Mouse (Mus musculus): ENCODE data around the gene Asb3.

DNA sequence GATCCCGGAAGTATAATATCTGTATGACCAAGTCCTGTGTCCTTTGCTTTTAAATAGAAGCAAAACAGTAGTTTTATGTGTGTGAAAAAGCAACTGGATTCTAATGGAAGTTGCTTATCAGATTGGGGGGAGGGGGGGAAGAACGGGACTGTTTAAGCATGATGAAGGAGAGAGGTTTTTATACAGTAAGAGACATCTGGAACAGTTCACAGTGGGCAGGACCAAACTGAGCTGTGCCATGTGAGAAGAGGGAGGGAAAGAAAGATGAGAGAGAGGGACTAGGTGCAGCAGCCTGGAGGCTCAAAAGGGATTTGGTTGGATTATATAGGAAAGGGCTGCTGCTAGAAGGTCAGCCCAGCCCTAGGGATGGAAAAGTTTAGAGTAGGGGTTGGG lies 101.4 kb downstream of the Asb3 start:
- TF ChIP-seq POLR2A (IDR thresholded peaks at IDR 0.05; ENCODE audit: insufficient read depth, low read length): no peak
- no peak for TF ChIP-seq CTCF (IDR thresholded peaks at IDR 0.05; ENCODE audit: low read depth, low read length)
- no peak for TF ChIP-seq EP300 (IDR thresholded peaks at IDR 0.05; ENCODE audit: insufficient read depth, low read depth, low read length)

Measured in ES-Bruce4 (cell line).